Mouse (Mus musculus): ENCODE measurements around the gene Crybg1.
A peak's percentile ranks its signal among the peaks of the same experiment; 100 is the strongest.
"Not testable (repeated sequence)": the region's sequence is repeated elsewhere in the genome, so short reads cannot be mapped to it uniquely, and the experiment has no call there.

The Crybg1 gene

GRCm38 (mm10) chr10:43943736-43944135, 204.9 kb downstream of the Crybg1 start:
- DNase-seq: no peak

- no peak for DNase-seq
Observed at GRCm38 (mm10) chr10:43939136-43939662, 209.5 kb downstream of the Crybg1 start.

- no peak for DNase-seq
Observed at GRCm38 (mm10) chr10:43928596-43928995, 220.1 kb downstream of the Crybg1 start.

- no peak for DNase-seq
Observed at GRCm38 (mm10) chr10:43927736-43928135, 220.9 kb downstream of the Crybg1 start.

GRCm38 (mm10) chr10:43925776-43926175, 222.9 kb downstream of the Crybg1 start:
- DNase-seq: not testable (repeated sequence)

GRCm38 (mm10) chr10:43923096-43923495, 225.6 kb downstream of the Crybg1 start:
- DNase-seq: no peak

GRCm38 (mm10) chr10:43918696-43919608, 229.7 kb downstream of the Crybg1 start:
- peak; percentile 89 for DNase-seq

GRCm38 (mm10) chr10:43916737-43917136, 231.9 kb downstream of the Crybg1 start:
- DNase-seq: no peak

- no peak for DNase-seq
Observed at GRCm38 (mm10) chr10:43916181-43916580, 232.5 kb downstream of the Crybg1 start.

- no peak for DNase-seq
Observed at GRCm38 (mm10) chr10:43912236-43912635, 236.4 kb downstream of the Crybg1 start.

GRCm38 (mm10) chr10:43910873-43911142, 237.8 kb downstream of the Crybg1 start:
- DNase-seq: no peak

GRCm38 (mm10) chr10:43910032-43910872, 238.4 kb downstream of the Crybg1 start:
- DNase-seq: no peak

GRCm38 (mm10) chr10:43904569-43904968, 244.1 kb downstream of the Crybg1 start:
- DNase-seq: no peak

GRCm38 (mm10) chr10:43901578-43902194, 247.0 kb downstream of the Crybg1 start, which contains the start of the genes Qrsl1 and Rtn4ip1:
TSS of gene Qrsl1 (minus strand) at chr10:43901745.
TSS of gene Rtn4ip1 (plus strand) at chr10:43901807.
- peak; percentile 93 for DNase-seq

GRCm38 (mm10) chr10:43900883-43901570, 247.6 kb downstream of the Crybg1 start:
- peak; percentile 16 for DNase-seq
